In the genomic region with DNA sequence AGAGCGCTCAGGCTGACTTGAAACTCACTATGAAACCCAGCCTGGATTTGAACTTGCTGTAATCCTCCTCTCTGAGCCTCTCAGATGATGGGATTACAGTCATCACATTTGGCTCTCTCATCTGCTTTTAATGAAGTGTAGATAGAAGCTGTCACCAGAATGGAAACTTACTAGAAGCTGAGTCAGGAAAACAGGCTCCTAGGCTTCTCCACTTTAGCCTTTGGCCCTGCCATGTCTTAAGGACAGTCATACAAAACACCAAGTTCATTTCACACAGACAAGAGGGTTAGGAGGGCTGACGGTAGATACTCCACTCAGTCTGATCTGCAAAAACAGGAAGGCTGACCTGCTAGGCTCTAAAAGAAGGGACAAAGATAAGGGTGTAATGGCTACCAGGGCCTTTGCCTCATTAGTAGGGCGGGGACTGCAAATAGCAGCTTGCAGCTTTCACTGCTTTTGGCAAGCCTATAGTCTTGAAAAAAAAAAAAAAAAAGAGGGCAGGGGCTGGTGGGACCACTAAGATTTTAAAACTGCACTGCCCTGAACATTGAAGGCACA, we compare ENCODE assay signal across 8 mouse cellular contexts. TPM values are rescaled to one million over a fixed set of nuclear protein-coding genes. Genes with fewer than 3 reads are reported as not detected.
A peak's percentile ranks its signal among the peaks of the same experiment; 100 is the strongest.
DNase-seq lines count a peak whose midpoint lies in the region; ATAC-seq and TF ChIP-seq lines count a peak whose summit lies in the region.

No protein-coding gene starts in this region.

- H3K27me3 ChIP-seq in forebrain, embryonic 14.5 days (replicated peaks; ENCODE audit: control insufficient read depth, insufficient read depth, low read length): no peaks in the 10 kb centered on the region
- H3K27me3 ChIP-seq in forebrain, postnatal 0 days (ENCODE audit: insufficient read depth, low read length): no peaks in the 10 kb centered on the region
- H3K27me3 ChIP-seq in lung, embryonic 14.5 days (ENCODE audit: insufficient read depth, low read length): no peaks in the 10 kb centered on the region
- no peaks in the 10 kb centered on the region for H3K27me3 ChIP-seq in liver, embryonic 11.5 days (replicated peaks; ENCODE audit: control insufficient read depth, insufficient read depth, low read length)
- no peaks in the 10 kb centered on the region for H3K27me3 ChIP-seq in hindbrain, postnatal 0 days (ENCODE audit: insufficient read depth, low read length)

- H3K4me1 ChIP-seq in forebrain, embryonic 14.5 days (ENCODE audit: control insufficient read depth, insufficient read depth, low read length): peaks cover 40% of the 10 kb centered on the region
- peaks cover 13% of the 10 kb centered on the region; the same call in 1 of the 2 replicates for H3K4me1 ChIP-seq in forebrain, postnatal 0 days (ENCODE audit: insufficient read depth)
- no peaks in the 10 kb centered on the region for H3K4me1 ChIP-seq in lung, embryonic 14.5 days (ENCODE audit: insufficient read depth)
- peaks cover 44% of the 10 kb centered on the region for H3K4me1 ChIP-seq in liver, embryonic 11.5 days (replicated peaks; ENCODE audit: control insufficient read depth, insufficient read depth, low read length)
- no peaks in the 10 kb centered on the region; the same call in 1 of the 2 replicates for H3K4me1 ChIP-seq in hindbrain, postnatal 0 days (ENCODE audit: insufficient read depth, low read length)

- DNase-seq in forebrain, embryonic 14.5 days (ENCODE audit: low spot score): no peak
- no peak for DNase-seq in forebrain, postnatal 0 days
- DNase-seq in lung, embryonic 14.5 days: no peak
- DNase-seq in lung, postnatal 10 days: no peak
- no peak for DNase-seq in liver, embryonic 11.5 days (ENCODE audit: low spot score)
- no peak for DNase-seq in adrenal gland, postnatal 10 days
- DNase-seq in B cell, adult 2 months: no peak
- no peak for DNase-seq in hindbrain, postnatal 0 days (ENCODE audit: low spot score)

- peaks cover 10% of the 10 kb centered on the region; the same call in 1 of the 2 replicates for H3K36me3 ChIP-seq in forebrain, embryonic 14.5 days (ENCODE audit: control insufficient read depth, insufficient read depth, low read length)
- no peaks in the 10 kb centered on the region for H3K36me3 ChIP-seq in forebrain, postnatal 0 days (ENCODE audit: insufficient read depth)
- H3K36me3 ChIP-seq in lung, embryonic 14.5 days (ENCODE audit: insufficient read depth): peaks cover 3% of the 10 kb centered on the region; the same call in 1 of the 2 replicates
- no peaks in the 10 kb centered on the region for H3K36me3 ChIP-seq in liver, embryonic 11.5 days (ENCODE audit: control insufficient read depth, insufficient read depth, low read length)
- peaks cover 3% of the 10 kb centered on the region; the same call in 1 of the 2 replicates for H3K36me3 ChIP-seq in hindbrain, postnatal 0 days (ENCODE audit: insufficient read depth, low read length)

- ATAC-seq in forebrain, embryonic 14.5 days: no peak
- ATAC-seq in forebrain, postnatal 0 days: no peak
- ATAC-seq in lung, embryonic 14.5 days (ENCODE audit: insufficient read depth): no peak
- ATAC-seq in liver, embryonic 11.5 days (replicated peaks; ENCODE audit: low FRiP score): peak; percentile 68
- no peak for ATAC-seq in hindbrain, postnatal 0 days

- no peak overlapping the region for H3K4me3 ChIP-seq in forebrain, embryonic 14.5 days (ENCODE audit: low read depth, low read length)
- H3K4me3 ChIP-seq in forebrain, postnatal 0 days (ENCODE audit: low read depth, low read length): no peak overlapping the region
- H3K4me3 ChIP-seq in lung, embryonic 14.5 days (ENCODE audit: low read depth, low read length): no peak overlapping the region
- H3K4me3 ChIP-seq in liver, embryonic 11.5 days (ENCODE audit: low read depth, low read length): no peak overlapping the region
- H3K4me3 ChIP-seq in hindbrain, postnatal 0 days (ENCODE audit: low read length): no peak overlapping the region

- no peak for TF ChIP-seq CTCF in forebrain, postnatal 0 days (IDR thresholded peaks at IDR 0.05; ENCODE audit: low read depth)
- TF ChIP-seq CTCF in lung, embryonic 14.5 days (IDR thresholded peaks at IDR 0.05; ENCODE audit: low read depth): no peak
- TF ChIP-seq CTCF in hindbrain, postnatal 0 days (IDR thresholded peaks at IDR 0.05; ENCODE audit: low read depth): no peak

- H3K9me3 ChIP-seq in forebrain, embryonic 14.5 days (replicated peaks; ENCODE audit: control insufficient read depth, low read length): no peaks in the 10 kb centered on the region
- H3K9me3 ChIP-seq in forebrain, postnatal 0 days (ENCODE audit: low read length): no peaks in the 10 kb centered on the region
- H3K9me3 ChIP-seq in lung, embryonic 14.5 days (ENCODE audit: low read depth, low read length): no peaks in the 10 kb centered on the region
- H3K9me3 ChIP-seq in liver, embryonic 11.5 days (ENCODE audit: control insufficient read depth, low read length): no peaks in the 10 kb centered on the region
- no peaks in the 10 kb centered on the region for H3K9me3 ChIP-seq in hindbrain, postnatal 0 days (ENCODE audit: low read length)

- no peak overlapping the region for H3K4me2 ChIP-seq in forebrain, embryonic 14.5 days (ENCODE audit: low read length)
- no peak overlapping the region for H3K4me2 ChIP-seq in forebrain, postnatal 0 days (ENCODE audit: low read depth)
- H3K4me2 ChIP-seq in lung, embryonic 14.5 days: no peak overlapping the region
- H3K4me2 ChIP-seq in liver, embryonic 11.5 days: peak overlapping the region; percentile 13
- no peak overlapping the region for H3K4me2 ChIP-seq in hindbrain, postnatal 0 days (ENCODE audit: low read depth, low read length)

- H3K27ac ChIP-seq in forebrain, embryonic 14.5 days (ENCODE audit: low read depth, low read length): peak overlapping the region; percentile 88; the same call in 1 of the 2 replicates
- no peak overlapping the region for H3K27ac ChIP-seq in forebrain, postnatal 0 days (ENCODE audit: low read depth, low read length)
- peak overlapping the region; percentile 28; the same call in 1 of the 2 replicates for H3K27ac ChIP-seq in lung, embryonic 14.5 days (ENCODE audit: low read depth)
- peak overlapping the region; percentile 87 for H3K27ac ChIP-seq in liver, embryonic 11.5 days (ENCODE audit: low read depth, low read length)
- H3K27ac ChIP-seq in hindbrain, postnatal 0 days: no peak overlapping the region

- 57% methylated on average over 3 of the region's 3 CpGs for WGBS in forebrain, embryonic 14.5 days
- 60% methylated on average over 3 of the region's 3 CpGs for WGBS in forebrain, postnatal 0 days
- WGBS in lung, embryonic 14.5 days: 61% methylated on average over 3 of the region's 3 CpGs
- WGBS in liver, embryonic 11.5 days: 55% methylated on average over 3 of the region's 3 CpGs
- 85% methylated on average over 3 of the region's 3 CpGs for WGBS in hindbrain, postnatal 0 days

- no peak overlapping the region for H3K9ac ChIP-seq in forebrain, embryonic 14.5 days (ENCODE audit: low read length)
- H3K9ac ChIP-seq in forebrain, postnatal 0 days: no peak overlapping the region
- H3K9ac ChIP-seq in lung, embryonic 14.5 days: no peak overlapping the region
- H3K9ac ChIP-seq in liver, embryonic 11.5 days (ENCODE audit: low read depth, low read length): peak overlapping the region; percentile 55
- no peak overlapping the region for H3K9ac ChIP-seq in hindbrain, postnatal 0 days (replicated peaks; ENCODE audit: low read length)

RNA-seq across cellular contexts. Expression of gene Fam53b, which starts 48.0 kb away (rescaled TPM):
- polyA plus RNA-seq in forebrain, embryonic 14.5 days (2014; fragmentation: Nextera tagmentation; extraction: Ambion mirVana): 17.1 and 25.1 TPM in 2 replicates
- total RNA-seq in forebrain, postnatal 0 days (2014; rRNA removed): 5.6 and 15.4 TPM in 2 replicates
- 5.6 and 5.8 TPM in 2 replicates for polyA plus RNA-seq in forebrain, postnatal 0 days (2015; fragmentation: Nextera tagmentation; extraction: Ambion mirVana)
- polyA plus RNA-seq in lung, embryonic 14.5 days (2014; fragmentation: Nextera tagmentation; extraction: Ambion mirVana): 31.2 and 32.4 TPM in 2 replicates
- polyA plus RNA-seq in liver, embryonic 11.5 days (2014; fragmentation: Nextera tagmentation; extraction: Ambion mirVana): 20.1 and 20.4 TPM in 2 replicates
- total RNA-seq in adrenal gland, postnatal 10 days (2021): 10 to 100 TPM; 58.4 to 75.1 TPM
- total RNA-seq in hindbrain, postnatal 0 days (2014; rRNA removed): 20.9 and 21.0 TPM in 2 replicates
- polyA plus RNA-seq in hindbrain, postnatal 0 days (2015; fragmentation: Nextera tagmentation; extraction: Ambion mirVana): 10.2 and 12.9 TPM in 2 replicates

Comparison
In these comparisons a context has a peak if more than half of its experiments do, and no peak if none do; other contexts are left out.
1. H3K27ac ChIP-seq: peak in forebrain, embryonic 14.5 days (single experiment), lung, embryonic 14.5 days (single experiment) and liver, embryonic 11.5 days (single experiment); none in forebrain, postnatal 0 days (single experiment) and hindbrain, postnatal 0 days (single experiment).